Mouse (Mus musculus) right cerebral cortex, postnatal 4 days (tissue): Measurements from ENCODE around the gene Plekhg4.

ENCODE experiments used
- DNase-seq: peaks from one replicate; pipeline ENCODE4 v3.0.0-alpha.2; 2022

Plekhg4 gene

GRCm38 (mm10) chr8:105373032-105373431, at the start of gene Plekhg4:
TSS of gene Plekhg4 (plus strand) at chr8:105373274.
- DNase-seq, result no peak

GRCm38 (mm10) chr8:105325641-105326093, 47.4 kb upstream of the Plekhg4 start:
- peak; percentile 54 for DNase-seq

GRCm38 (mm10) chr8:105326141-105326672, 46.9 kb upstream of the Plekhg4 start, which contains the start of the genes Lrrc29 and Tmem208:
TSS of gene Lrrc29 (minus strand) at chr8:105326278.
TSS of gene Tmem208 (plus strand) at chr8:105326354.
- peak; percentile 97 for DNase-seq

- no peak for DNase-seq
Measured at GRCm38 (mm10) chr8:105326968-105327367, 46.1 kb upstream of the Plekhg4 start.

- no peak for DNase-seq
Measured at GRCm38 (mm10) chr8:105330325-105330724, 42.7 kb upstream of the Plekhg4 start.

GRCm38 (mm10) chr8:105331469-105331868, 41.6 kb upstream of the Plekhg4 start:
- DNase-seq, result no peak

- DNase-seq, result no peak
Measured at GRCm38 (mm10) chr8:105331931-105332330, 41.1 kb upstream of the Plekhg4 start.

- DNase-seq, result no peak
Measured at GRCm38 (mm10) chr8:105332523-105332922, 40.6 kb upstream of the Plekhg4 start.

- DNase-seq, result no peak
Measured at GRCm38 (mm10) chr8:105336373-105337130, 36.5 kb upstream of the Plekhg4 start.

GRCm38 (mm10) chr8:105338992-105339391, 34.1 kb upstream of the Plekhg4 start:
- no peak for DNase-seq

GRCm38 (mm10) chr8:105339886-105340635, 33.0 kb upstream of the Plekhg4 start:
- DNase-seq, result no peak

GRCm38 (mm10) chr8:105341399-105341798, 31.7 kb upstream of the Plekhg4 start:
- no peak for DNase-seq

- DNase-seq, result no peak
Measured at GRCm38 (mm10) chr8:105342768-105343167, 30.3 kb upstream of the Plekhg4 start.

- DNase-seq, result no peak
Measured at GRCm38 (mm10) chr8:105343791-105344574, 29.1 kb upstream of the Plekhg4 start.

GRCm38 (mm10) chr8:105345061-105345975, 27.8 kb upstream of the Plekhg4 start:
- DNase-seq, result no peak

- no peak for DNase-seq
Measured at GRCm38 (mm10) chr8:105346611-105347427, 26.3 kb upstream of the Plekhg4 start.

- DNase-seq, result peak; percentile 79
Measured at GRCm38 (mm10) chr8:105347428-105348221, 25.4 kb upstream of the Plekhg4 start, which contains the start of gene Fhod1. TSS of gene Fhod1 (minus strand) at chr8:105347953.

- peak; percentile 66 for DNase-seq
Measured at GRCm38 (mm10) chr8:105348450-105349095, 24.5 kb upstream of the Plekhg4 start, which contains the start of gene Slc9a5. TSS of gene Slc9a5 (plus strand) at chr8:105348843.
